Mouse (Mus musculus): ENCODE measurements around the gene Rad54l2.

GRCm38 (mm10) chr9:106787979-106788811, 799 bp downstream of the Rad54l2 start:
- TF ChIP-seq EP300 (IDR thresholded peaks at IDR 0.05): no peak
- TF ChIP-seq CTCF (IDR thresholded peaks at IDR 0.05): no peak

All from lung, postnatal 0 days (tissue).